Mouse (Mus musculus) liver, adult (tissue): ENCODE results near the gene Zfp955b.
"Not testable (repeated sequence)": the region's sequence is repeated elsewhere in the genome, so short reads cannot be mapped to it uniquely, and the experiment has no call there.

Experiments used
- GATA4 ChIP-seq: IDR thresholded peaks from 2 replicates; pipeline ENCODE4 v1.6.1; 2014; ENCODE audit warnings: mild to moderate bottlenecking, low read length; ENCODE audit not compliant: insufficient replicate concordance

Zfp955b gene

DNA sequence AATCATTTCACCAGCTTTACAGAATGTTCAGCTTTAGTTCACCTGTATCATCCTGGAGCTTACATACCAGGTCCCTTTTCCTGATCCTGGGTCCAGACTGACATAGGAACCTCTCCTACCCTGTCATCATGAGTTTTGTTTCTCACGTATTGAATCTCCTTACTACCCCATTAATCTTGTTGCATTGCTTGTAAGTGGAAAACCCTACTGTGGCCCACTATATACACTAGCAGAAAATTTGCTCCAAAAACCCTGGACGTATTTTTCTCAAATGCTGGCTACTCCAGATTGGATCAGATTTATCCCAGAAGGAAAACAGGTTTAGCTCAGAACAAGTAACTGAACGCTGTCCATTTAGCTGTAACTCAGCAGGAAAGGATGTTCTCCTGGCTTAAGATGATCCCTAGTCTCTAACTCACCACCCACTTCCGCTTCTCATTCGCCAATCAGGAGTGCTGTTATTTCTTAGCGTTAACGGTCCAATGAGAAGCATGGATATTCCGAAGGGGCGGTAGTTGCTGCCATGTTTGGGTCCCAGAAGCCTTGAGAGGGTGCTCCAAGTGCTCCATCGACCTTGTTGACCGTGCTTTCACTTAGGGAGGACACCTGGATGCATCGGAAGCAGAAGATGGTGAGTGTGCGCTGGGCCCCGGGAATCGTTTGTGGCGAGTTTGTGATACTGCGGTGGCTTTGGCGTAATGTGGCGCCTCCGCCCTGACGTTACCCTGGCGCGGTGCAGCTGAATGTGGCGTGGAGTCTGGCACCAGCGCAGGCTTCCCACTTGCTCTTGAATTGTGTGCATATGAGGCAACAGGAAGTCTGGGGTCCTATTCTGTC is at the start of gene Zfp955b:
Gene Zfp955b, plus strand, starts transcription at position 506 of the 837 bp plus-strand sequence.
- TF ChIP-seq GATA4 = not testable (repeated sequence)

DNA sequence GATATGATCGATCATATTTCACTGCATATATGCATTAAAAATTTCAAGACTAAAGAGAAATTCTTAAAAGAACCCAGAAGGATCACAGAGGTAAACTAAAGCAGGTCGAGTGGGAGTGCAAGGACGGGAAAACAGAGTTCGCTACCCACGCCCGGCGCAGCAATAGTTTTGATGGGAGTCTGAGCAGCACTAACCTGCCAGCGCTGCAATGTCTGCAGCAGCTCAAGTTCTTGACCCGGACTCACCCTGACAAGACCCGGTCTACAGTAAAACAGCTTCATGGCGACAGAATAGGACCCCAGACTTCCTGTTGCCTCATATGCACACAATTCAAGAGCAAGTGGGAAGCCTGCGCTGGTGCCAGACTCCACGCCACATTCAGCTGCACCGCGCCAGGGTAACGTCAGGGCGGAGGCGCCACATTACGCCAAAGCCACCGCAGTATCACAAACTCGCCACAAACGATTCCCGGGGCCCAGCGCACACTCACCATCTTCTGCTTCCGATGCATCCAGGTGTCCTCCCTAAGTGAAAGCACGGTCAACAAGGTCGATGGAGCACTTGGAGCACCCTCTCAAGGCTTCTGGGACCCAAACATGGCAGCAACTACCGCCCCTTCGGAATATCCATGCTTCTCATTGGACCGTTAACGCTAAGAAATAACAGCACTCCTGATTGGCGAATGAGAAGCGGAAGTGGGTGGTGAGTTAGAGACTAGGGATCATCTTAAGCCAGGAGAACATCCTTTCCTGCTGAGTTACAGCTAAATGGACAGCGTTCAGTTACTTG is 34.6 kb upstream of the Zfp955b start, which contains the start of gene Zfp955a:
Gene Zfp955a, minus strand, starts transcription at position 616 of the 789 bp plus-strand sequence.
- not testable (repeated sequence) for TF ChIP-seq GATA4

DNA sequence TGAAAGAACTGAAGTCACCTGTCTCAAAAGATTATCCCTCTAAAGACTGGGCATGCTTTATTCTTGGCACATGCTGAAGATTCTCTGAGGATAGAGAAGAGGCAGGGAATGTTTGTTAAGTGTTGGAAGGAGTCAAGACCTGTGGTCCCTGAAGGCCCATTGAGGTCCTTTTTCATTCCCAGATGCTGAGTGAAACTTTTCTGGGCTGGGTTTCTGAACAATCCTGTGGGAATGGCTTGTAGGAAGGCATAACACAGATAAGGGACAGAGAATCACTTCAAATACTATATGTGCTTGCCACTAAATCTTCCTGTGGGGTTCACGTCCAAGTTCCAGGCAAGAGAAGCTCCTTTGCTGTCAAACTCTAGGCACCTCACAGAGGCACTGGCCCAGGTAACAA is 25.0 kb upstream of the Zfp955b start, which contains the start of gene Olfr63:
Gene Olfr63, plus strand, starts transcription at position 301 of the 400 bp plus-strand sequence.
- no peak for TF ChIP-seq GATA4

GRCm38 (mm10) chr17:33268907-33269306 is 20.4 kb upstream of the Zfp955b start:
- TF ChIP-seq GATA4 = no peak

DNA sequence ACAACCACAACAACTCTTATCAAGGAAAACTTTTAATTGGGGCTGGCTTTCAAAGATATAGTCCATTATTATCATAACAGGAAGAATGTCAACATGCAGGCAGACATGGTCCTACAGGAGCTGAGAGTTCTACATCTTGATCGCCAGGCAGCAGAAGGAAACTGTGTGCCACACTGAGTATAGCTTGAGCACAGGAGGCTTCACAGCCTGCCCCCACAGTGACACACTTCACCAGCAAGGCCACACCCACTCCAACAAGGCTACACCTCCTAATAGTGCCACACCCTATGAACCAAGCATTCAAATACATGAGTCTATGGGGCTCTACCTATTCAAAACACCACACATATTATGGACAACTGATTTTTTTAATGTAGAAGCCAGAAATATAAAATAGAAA is 63.6 kb downstream of the Zfp955b start:
- TF ChIP-seq GATA4 = no peak
